Mouse (Mus musculus) lung, postnatal 10 days (tissue): ENCODE data around the gene Gja5.
A peak's percentile ranks its signal among the peaks of the same experiment; 100 is the strongest.

Source experiments
- DNase-seq: peaks from one replicate; pipeline ENCODE4 v3.0.0; 2021

Gja5 gene

DNA sequence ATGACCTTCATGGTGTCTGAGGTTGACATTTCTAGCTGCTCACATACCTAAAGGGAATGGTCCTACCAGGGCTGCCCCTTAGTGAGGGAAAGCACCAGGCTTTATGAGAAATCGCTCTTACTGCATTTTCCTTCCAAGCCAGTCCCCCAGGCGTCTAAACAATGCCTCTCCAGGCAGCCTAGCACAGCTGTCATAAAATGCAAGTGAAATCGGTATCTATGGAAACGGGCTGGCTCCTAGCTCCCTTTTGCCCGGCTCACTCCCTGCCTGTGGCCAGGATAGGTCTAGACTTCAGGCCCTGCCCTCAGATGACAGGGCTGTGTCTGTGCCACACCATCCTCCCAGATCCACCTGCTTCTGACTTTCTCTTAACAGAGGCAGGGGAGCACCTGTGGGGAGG is 33.1 kb downstream of the Gja5 start:
- DNase-seq: no peak

DNA sequence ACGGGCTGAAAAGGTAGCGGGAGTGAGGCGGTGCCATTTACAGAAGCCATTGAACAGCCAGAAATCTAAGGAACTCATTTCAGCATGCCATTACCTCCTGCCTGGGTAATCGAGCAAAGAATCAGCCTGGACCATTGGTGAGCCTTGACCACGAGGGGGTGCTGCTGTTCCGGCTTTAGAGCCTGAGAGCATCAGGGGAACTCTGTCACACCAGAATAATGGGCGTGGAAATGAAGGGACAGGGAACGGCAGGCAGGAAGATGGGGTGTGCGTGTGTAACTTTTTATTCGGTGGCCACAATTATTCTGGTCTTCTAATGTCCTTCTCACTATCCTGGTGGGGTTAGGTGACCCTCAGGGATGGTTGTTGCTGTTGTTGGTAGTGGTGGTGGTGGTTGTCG is 34.2 kb downstream of the Gja5 start:
- DNase-seq: peak; percentile 93

DNA sequence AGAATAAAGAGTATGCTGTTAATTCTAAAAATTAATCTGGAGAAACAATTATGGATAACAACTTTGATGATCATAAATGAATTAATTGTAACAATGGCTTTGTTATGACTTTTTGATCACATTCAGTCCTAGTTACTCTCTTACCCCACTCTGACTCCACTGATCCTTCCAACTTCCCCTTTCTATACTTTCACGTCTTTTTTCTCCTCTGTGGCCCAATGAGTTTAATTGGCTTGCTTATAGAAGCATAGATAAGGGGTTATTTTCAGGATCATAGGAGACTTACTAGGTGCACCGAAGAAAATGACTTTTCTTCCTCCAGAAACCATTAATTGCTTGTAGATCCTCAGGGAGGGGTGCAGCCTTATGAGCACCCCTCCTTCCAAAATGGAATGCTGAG is 38.2 kb downstream of the Gja5 start:
- no peak for DNase-seq

DNA sequence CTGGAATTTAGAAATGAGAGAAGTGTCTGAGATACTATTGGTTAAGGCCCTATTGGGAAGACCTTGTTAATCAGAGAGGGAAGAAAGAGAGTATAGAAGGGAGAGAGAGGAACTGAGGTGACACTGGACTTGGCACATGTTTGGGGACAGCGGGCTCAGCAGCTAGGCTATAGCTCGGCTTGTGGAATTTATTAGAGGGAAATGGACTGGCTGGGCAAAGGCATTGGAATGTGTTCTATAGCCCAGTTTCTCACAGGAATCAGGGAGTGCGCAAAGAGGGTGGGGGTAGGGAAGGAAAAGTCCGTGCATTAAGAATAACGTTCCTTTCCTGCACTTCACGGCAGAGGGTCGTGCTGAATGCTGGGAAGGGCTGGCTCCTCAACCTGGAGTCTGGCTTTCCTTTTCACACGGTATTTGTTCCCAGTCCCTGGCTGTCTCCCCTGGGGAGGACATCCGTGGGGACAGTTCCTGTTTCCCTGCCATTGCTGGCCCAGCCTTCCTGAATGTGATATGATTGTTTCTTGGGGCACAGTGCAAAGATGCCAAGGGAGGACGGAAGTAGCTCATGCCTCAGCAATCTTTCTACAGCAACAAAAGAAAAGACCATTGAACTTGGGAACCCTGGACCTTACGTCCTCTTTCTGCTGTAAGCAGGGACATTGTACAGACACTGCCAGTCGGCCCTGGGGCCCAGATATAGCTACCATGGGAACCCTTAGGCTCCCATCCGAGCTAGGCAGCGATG is 49.2 kb downstream of the Gja5 start:
- DNase-seq: peak; percentile 73

DNA sequence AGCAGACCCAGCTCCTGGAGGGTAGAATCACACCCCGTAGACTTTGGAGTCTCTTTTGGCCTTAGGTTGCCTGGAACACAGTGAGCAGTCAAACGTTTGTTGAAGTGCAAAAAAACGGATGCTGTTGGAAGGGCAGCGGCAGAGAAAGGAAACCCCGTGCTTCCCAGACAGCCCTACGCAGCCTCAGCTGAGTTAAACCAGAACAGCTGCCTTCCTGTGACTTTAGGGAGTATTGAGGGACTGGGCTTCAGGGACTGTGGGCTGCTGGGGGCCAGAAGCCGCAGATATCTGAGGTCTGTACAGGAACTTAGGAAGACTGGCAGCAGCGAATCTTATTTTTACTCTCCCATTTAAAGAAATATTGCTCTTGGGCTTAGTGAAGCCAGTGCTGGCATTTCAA is 56.1 kb downstream of the Gja5 start:
- DNase-seq: no peak

DNA sequence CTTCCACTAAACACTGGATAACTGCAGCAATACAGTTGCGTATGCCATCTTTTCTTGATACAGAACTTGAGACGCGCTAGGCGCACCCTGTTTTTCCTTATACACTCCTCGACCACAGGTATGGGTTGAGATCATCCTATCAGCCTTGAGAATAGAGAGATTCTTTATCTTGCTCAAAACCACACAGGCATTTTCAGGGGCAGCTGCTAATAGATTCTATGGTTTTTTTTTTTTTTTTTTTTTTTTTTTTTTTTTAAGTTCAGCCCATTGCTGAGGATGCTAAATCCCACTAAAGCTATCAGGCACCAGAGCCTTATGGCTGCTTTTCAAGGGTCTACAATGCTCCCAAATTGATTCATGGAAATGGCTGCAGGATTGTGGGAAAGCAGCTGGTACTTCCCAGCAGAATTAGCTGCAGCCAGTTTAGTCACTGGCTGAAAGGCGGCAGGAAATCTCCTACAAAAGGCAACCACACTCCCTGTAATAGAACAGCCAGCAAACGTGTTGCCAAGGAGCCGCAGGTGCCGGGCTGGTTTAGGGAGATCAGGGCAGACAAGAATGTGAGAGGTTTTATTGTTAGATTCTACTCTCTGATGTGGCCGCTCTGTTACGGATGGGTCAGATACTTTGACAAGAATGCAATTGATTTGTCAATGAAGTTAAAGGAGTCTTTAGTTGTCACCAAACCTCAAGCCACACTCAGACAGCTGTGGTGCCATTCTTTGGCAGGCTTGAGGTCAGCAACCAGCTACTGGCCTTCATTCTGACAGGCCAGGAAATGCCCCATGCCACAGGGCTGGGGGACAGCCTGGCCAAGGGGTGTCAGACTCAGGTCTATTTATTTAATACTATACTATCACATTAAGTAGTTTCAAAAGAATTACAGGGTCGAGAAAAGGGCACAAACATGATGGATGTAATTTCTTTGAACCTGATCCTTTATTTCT is 58.9 kb downstream of the Gja5 start:
- DNase-seq: no peak

DNA sequence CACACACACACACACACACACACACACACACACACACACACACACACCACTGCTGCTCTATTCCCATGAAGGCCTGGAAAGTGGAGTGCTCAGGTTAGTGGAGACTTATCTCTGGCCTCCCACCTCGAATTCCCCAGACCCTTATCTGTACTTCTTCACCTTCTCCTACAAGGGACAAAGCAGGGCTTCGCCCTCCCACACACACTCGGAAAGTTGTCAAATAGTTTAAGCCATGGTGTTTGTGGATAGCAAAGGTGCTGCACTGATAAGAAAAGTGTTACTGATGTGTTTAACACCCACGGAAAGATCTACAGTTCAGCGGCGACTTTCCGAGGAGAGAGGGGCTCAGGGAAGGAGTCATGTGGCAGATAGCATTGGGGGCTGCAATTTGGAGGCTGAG is 66.5 kb downstream of the Gja5 start:
- DNase-seq: no peak

DNA sequence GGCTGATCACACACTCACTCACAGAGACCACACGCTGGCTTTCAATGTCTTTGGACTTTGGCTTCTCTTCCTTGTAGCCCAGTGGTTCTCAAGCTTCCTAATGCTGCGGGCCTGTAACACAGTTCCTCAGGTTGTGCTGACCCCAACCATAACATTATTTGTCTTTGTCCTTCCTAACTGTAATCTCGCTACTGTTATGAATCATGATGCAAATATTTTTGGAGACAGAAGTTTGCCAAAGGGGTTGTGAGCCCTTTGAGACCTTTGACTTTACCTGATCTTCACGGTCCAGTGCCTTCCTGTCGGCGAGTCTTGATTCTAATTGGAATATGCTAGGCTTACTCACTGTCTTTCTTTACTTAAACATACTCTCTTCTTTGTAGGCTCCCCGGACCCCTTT is 70.0 kb downstream of the Gja5 start:
- no peak for DNase-seq

DNA sequence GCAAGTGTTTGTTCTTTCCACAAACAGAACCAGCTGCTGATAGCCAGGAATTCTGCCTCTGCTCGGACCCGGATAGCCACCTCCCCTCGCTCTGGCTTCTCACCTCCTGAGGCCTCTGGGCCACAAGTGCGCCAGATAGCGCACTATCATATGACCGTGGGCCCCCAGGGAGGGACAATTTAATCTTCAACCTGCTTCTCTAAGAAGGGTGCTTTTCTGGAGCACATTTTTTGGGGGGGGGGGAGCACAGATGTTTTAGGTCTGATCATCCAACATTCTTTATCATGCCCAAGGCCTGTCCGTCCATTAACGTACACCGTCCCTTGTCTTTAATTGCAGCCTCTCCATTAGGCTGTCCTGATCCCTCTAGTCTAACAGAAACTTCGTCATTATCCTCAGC is 71.1 kb downstream of the Gja5 start:
- DNase-seq: no peak

DNA sequence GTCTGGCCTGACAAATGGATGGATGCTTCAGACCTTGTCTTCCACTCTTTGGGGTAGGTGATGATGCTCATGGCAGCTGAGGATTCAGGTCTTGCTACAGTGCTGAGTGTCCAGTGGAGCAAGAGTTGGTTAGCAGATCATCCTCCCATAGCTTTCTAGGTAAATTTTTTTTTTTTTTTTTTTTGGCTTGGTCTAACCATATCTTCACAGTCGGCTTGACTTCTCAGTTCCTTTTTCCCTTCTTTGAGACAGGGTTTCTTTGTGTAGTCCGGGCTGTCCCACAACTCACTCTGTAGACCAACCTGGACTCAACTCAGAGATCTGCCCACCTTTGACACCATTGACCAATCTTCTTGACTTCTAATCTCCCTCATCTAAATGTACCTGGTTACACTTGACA is 73.0 kb downstream of the Gja5 start:
- DNase-seq: no peak

DNA sequence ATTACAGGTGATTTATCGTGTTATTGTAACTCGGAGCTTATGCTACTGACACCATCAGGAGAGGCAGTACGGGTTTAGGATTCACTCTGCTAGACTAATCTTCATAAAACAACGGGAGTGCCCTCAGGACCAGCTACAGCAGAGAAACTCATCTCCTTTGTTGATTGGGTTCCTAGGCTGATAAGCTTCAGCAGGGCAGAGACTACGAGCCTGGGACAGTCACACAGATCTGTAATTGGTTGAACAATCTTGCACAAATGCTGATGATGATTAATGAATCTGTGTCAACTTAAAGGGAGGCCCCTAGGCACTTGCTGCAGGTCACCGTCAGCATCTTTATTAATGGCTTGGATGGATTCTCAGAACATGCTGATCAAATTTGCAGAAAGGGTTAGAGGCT is 74.0 kb downstream of the Gja5 start:
- DNase-seq: no peak

DNA sequence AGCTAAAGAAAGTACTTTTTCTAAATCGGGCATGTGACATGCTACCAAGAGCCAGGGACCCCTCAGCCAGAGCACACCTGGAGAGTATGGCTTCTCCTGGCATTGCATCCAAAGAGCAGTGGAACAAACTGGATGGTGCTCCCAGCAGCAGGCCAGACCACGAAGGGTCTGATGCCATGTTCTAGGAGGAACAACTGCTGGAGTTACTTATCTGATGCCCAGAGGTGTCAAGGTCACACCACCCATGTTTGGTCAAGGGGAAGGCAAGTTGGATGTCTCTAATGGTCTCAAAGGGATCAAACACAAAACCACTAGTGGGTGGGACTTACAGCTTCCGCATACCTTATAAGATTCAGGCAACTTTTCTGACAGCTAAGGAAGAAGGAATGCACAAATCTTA is 74.5 kb downstream of the Gja5 start:
- no peak for DNase-seq

DNA sequence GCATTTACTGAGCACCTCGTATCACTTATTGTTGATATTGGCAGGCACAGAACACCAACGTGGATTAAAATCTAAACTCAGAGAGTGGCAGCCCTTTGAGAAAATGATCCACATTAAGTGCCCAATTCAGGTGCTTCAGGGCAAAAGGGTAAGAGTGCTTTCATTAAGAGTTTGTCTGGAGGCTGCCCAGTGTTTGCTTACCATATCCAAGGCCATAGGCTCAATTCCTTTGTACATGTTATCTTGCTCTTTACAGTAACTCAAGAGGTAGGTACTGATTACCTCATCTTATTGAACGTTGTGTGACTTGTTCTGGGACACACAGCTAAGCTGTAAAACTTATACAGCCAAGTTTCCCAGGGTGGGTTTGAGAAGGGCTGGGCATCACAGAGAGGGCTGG is 77.3 kb downstream of the Gja5 start:
- no peak for DNase-seq

DNA sequence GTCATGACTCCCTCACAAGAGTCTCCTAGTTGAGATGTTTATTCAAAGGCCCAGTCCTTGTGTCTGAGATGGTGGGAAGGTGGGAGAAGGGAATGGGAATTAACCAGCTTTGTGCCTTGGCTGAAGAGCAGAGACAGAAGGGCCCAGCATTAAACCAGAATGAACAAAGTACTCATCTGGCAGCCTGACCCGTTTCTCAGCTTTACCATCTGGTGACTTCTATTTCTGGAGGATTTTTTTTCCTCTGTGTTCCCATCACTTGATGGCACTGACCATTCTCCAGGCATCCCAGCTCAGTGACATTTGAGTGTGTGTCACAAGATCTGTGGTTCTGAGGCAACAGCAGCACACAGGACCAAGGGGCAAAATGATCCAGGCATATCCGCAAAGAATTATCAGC is 78.2 kb downstream of the Gja5 start:
- DNase-seq: no peak

DNA sequence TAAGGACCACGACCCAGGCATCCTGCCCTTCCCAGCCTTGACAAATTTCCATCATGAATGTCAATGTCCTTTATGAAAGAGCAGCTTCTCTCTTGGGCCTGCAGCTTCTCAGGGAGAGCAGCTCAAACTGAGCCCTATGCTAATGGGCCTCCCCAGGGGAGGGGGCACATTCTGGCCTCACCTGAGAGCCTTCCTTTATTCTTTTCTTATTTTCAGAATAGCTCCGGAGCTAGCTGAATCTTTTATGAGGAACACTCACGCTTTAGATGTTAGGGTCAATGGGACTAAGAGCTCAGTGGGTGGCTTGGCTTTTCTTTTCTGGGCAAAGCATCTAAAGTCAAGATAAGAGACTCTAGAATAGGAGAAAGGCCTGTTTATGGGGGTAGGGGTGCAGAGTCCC is 88.0 kb downstream of the Gja5 start:
- DNase-seq: no peak

DNA sequence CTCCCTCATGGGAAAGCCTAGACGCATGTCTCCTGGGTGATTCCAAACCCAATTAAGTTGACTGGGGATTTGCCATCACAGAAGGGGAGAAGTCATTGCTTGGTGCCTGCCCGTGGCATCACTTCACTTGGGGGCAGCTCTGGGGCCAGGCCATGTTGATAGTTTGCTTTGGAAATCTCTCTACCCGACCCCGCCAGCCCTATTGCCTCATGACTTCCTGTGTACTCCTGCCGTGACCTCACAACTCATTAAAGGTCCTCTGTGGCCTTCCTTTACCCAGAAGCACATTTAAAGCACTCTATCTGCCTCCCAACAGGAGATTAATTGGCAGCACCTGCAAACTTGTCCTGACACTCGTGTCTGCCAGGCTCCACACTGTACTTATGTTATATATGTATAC is 93.3 kb downstream of the Gja5 start:
- DNase-seq: peak; percentile 30

DNA sequence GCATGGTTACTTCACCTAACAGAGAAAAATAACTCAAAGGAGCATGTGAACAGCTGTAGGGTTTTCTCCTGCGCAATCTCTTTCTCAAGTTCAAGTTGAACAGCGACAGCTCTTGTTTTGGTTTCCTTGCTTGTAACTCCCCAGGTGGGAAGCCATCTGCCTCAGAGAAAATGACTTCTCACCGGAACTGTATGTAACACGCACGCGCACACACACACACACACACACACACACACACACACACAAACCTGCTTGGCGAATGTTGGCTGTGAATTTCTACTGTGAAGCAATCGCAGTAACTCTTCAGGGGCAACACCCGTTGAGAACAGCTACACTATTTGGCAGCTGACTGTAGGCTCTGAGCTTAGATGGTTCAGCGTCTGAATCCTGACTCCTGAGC is 98.6 kb downstream of the Gja5 start:
- DNase-seq: no peak

DNA sequence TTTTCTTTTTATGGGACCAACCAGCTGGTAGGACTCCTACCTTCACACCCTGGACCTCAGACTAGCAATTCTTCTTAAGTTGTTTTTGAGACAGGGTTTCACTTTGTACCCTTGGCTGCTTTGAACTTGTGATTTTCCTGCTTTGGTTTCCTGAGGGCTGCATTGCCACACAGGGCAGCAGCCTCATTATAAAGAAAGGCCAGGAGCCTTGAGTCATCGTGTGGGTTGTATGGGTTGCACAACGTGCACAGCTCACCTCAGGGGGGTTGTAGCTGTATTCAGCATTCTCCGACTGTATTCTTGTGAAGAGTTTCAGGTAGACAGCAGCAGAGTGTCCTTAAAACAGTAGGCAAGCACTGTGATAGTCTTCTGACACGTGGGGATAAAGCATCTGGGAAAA is 100.0 kb downstream of the Gja5 start:
- DNase-seq: no peak

DNA sequence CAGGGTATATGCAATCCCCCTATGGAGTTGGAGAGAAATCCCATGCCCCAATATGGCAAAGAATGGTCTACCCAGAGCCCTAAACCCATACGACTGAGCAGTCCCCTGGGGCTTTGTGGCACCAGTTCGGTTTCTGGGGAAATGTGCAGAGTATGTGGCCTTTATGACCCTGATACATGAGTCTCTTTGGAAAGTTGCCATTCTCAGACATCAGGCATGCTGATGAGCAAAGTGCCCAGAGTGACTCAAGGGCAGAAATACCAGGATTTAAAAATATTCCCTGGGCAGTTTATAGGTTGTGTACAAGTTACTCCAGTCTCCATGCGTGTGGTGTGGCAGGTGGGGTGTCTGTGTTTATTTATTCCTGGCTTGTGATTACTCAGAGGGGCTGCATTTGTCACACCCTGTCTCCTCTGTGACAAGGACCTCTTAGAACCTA is 102.5 kb downstream of the Gja5 start:
- no peak for DNase-seq

DNA sequence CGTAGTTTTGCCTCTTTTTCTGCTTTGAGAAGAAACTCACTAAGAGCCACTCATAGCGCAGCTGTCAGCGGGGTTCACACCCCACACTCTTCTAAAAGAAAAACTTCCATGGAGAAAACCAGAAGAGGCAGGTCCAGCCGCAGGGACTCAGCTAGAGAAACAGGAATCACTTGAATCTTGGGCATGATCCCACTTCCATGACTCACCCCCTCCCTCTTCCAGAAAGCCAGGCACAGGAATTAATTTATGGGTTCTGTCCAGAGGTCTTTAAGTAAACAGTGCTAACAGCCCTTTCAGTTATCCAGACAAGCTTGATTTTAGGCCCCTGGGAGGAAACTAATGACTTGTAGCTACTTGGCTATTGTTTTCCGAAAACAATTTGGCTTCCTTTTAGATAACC is 120.7 kb downstream of the Gja5 start:
- DNase-seq: peak; percentile 75

DNA sequence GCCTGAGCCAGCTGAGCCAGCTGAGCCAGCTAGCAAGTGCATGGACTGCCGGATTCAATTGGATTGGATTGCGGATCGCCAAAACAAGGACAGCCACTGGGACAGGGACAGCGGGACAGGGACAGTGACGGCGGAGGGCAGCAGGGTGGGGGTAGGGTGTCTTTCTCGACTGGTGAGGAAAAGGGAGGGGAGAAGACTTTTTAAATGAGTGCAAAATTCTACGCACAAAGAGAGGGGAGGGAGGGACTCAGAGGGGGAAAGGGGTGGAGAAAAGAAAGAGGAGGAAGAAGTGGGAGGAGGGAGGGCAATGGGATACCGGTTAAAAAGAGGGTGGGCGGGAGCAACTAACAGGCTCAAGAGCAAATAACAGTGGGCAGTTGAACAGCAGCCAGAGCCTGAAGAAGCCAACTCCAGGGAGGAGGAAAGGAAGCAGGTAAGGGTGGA is 127.6 kb downstream of the Gja5 start:
- DNase-seq: peak; percentile 64

DNA sequence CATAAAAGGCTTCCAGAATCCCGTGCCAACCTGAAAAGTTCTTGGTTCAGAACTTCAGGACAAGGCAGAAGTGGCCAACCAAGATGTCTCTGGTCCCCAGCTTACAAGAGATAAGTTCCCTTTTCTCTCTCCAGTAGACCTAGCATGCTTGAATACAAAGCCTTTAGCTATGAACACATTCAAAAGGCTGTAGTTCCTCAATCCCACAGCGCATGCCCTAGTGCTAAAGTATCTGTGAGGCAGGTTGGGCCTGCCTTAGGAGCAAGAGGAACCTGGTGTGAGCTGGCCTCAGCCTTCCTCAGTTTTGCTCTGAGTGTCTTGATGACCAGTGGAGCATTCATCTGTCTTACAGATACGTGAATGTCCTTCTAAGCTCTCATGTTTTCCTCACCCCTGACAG is 131.1 kb downstream of the Gja5 start:
- DNase-seq: no peak

DNA sequence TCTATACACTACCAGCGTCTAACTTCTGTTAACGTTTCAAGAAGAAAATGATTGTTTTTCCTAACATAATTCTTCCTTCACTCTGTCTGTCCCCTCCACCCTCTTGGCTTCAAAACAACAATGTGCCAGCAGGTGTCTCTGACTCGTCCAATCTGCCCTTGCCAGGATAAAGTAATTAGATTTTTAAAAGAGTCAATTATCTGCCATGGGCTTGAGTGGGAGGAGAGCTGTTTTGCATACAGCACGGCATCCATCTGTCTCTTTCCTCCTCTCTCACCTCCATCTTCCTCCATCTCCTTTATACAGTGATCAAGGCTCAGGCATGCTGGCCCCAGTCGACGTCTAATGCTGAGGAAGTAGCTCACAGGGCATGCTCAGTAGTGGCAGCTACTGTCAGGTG is 132.6 kb downstream of the Gja5 start:
- DNase-seq: peak; percentile 83

DNA sequence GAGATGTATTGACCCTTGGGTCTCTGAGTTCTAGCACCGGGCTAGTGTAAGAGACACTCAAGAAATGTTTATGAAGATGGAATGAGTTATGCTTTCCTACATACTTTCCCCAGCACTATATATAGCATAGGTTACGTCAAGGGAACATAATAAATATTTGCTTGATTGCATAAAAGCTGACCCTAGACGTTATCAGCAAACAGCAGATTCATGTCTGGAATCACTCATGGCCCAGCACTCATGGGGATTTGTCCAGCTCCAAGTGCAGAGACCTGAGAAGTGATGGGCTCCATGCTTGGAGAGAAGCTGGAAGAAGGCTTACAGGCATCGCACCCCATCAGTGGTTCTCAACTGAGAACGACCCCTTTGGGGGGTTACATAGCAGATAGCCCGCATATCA is 135.2 kb downstream of the Gja5 start:
- DNase-seq: peak; percentile 70
